Mouse (Mus musculus) embryonic facial prominence, embryonic 15.5 days (tissue): ENCODE data around the gene Yars2. TPM values are rescaled to one million over a fixed set of nuclear protein-coding genes. Genes with fewer than 3 reads are reported as not detected.
"Not testable (repeated sequence)": the region's sequence is repeated elsewhere in the genome, so short reads cannot be mapped to it uniquely, and the experiment has no call there.

Experiments
- ATAC-seq: fragments of 200-750 bp; cut with Nextera tagmentation; 2 replicates; pipeline ENCODE4 v1.8.0; 2017; ENCODE audit warnings: low read depth, moderate TSS enrichment; ENCODE audit not compliant: insufficient number of reproducible peaks, low FRiP score, low TSS enrichment
- H3K27ac ChIP-seq: fragments of 300-500 bp; sonication (generic); replicated peaks from 2 replicates; pipeline ENCODE4 v1.5.1; 2015; ENCODE audit warnings: mild to moderate bottlenecking, inconsistent platforms
- H3K27me3 ChIP-seq: fragments of 300-500 bp; sonication (generic); 2 replicates; pipeline ENCODE4 v1.6.1; 2015; ENCODE audit warnings: inconsistent platforms
- H3K36me3 ChIP-seq: fragments of 300-500 bp; sonication (generic); 2 replicates; pipeline ENCODE4 v1.6.1; 2015; ENCODE audit warnings: mild to moderate bottlenecking, inconsistent platforms
- H3K4me1 ChIP-seq: fragments of 300-500 bp; sonication (generic); 2 replicates; pipeline ENCODE4 v1.6.1; 2015; ENCODE audit warnings: inconsistent platforms
- H3K4me2 ChIP-seq: fragments of 300-500 bp; sonication (generic); replicated peaks from 2 replicates; pipeline ENCODE4 v1.6.1; 2015; ENCODE audit warnings: mild to moderate bottlenecking, inconsistent platforms
- H3K4me3 ChIP-seq: fragments of 300-500 bp; sonication (generic); replicated peaks from 2 replicates; pipeline ENCODE4 v1.5.1; 2015; ENCODE audit warnings: mild to moderate bottlenecking, inconsistent platforms
- H3K9ac ChIP-seq: fragments of 300-500 bp; sonication (generic); 2 replicates; pipeline ENCODE4 v1.6.1; 2015; ENCODE audit warnings: inconsistent platforms
- H3K9me3 ChIP-seq: fragments of 300-500 bp; sonication (generic); replicated peaks from 2 replicates; pipeline ENCODE4 v1.6.1; 2016; ENCODE audit warnings: inconsistent platforms
- WGBS: fragments of 180-500 bp; shearing (Covaris S2); methylation state at CpG from one replicate; pipeline ENCODE4 v1.1.7; 2015; 5-methylcytosine and 5-hydroxymethylcytosine counted together
- polyA plus RNA-seq: library from polyadenylated mRNA; unstranded; fragments of >200 nt; fragmentation: Nextera tagmentation; extraction: Ambion mirVana; gene quantifications from 2 replicates; pipeline ENCODE4 v1.2.1, GENCODE M21; 2015

Yars2 gene
- polyA plus RNA-seq, 1 experiment from 2014 or later: 31.0 TPM

DNA sequence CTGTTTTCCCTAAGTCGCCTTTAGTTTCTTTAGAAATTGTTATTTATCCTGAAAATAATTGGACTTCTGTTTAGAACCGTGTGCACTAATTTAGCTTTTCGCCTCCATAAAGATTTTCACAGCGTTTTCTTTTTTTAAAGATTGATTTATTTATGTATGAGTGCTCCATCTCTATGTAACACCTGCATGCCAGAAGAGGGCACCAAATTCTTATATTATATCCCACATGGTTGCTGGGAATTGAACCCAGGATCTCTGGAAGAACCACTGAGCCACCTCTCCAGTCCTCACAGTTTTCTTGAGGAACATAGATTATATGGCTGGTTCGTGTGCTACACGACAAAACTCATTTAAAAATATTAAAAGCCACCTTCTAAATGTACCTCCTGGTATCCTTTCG is 1.1 kb downstream of the Yars2 start:
- peak overlapping the region; percentile 92 for H3K4me3 ChIP-seq
- peaks cover 21% of the 10 kb centered on the region for H3K36me3 ChIP-seq
- peaks cover 5% of the 10 kb centered on the region; the same call in 1 of the 2 replicates for H3K4me1 ChIP-seq
- no peaks in the 10 kb centered on the region for H3K27me3 ChIP-seq
- 19% methylated on average over 7 of the region's 7 CpGs for WGBS
- peak overlapping the region; percentile 82; the same call in 1 of the 2 replicates for H3K9ac ChIP-seq
- H3K27ac ChIP-seq: peak overlapping the region; percentile 96
- no peak for ATAC-seq
- no peaks in the 10 kb centered on the region for H3K9me3 ChIP-seq
- peak overlapping the region; percentile 83 for H3K4me2 ChIP-seq

DNA sequence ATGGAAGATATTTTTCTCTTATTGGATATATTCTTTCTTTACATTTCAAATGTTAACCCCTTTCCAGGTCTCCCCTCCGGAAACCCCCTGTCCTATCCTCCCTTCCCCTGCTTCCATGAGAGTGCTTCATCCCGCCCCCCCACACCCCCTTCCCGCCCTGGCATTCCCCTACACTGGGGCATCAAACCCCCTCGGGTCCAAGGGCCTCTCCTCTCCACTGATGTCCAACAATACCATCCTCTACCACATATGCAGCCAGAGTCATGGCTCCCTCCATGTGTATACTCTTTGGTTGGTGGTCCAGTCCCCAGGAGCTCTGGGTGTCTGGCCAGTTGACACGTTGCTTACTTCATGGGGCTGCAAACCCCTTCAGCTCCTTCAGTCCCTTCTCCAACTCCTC is 8.6 kb downstream of the Yars2 start:
- Histone ChIP-seq H3K27me3 (no peaks in the 10 kb centered on the region), H3K27ac (no peak overlapping the region), H3K9ac (no peak overlapping the region), H3K4me3 (no peak overlapping the region), H3K4me2 (no peak overlapping the region), H3K36me3 (peaks cover 55% of the 10 kb centered on the region), H3K9me3 (no peaks in the 10 kb centered on the region), H3K4me1 (no peaks in the 10 kb centered on the region)
- 85% methylated on average over 5 of the region's 5 CpGs for whole genome bisulfite sequencing
- ATAC-seq: no peak

DNA sequence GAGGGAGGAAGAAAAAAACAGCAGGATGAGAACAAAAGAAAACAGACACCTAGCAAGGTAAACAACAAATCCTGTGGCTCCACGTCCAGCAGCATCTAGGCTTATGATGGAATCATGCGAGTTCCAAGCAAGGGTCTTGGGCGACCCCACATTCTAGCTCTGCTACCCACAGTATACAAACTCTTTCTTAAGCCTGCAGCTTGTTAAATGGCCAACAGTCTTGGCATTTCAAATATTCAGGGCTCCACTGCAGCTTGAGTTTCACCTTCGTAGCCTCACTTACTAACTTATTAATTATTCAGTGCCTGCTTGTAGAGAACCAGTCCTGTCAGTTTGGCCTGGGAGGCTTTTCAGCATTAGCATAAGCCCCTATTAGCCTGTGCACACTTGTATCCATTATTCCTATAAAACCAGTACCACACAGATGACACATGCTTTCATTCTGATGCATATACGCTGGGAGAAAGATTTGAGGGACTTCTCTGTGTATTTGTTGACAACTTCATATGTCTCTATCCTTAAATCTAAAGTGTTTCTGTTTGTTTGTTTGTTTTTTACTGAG is 23.1 kb downstream of the Yars2 start:
- 79% methylated on average over 5 of the region's 5 CpGs for WGBS
- no peak for ATAC-seq
- Histone ChIP-seq H3K36me3 (peaks cover 37% of the 10 kb centered on the region), H3K27me3 (no peaks in the 10 kb centered on the region), H3K9ac (no peak overlapping the region), H3K9me3 (no peaks in the 10 kb centered on the region), H3K4me3 (no peak overlapping the region), H3K27ac (no peak overlapping the region), H3K4me1 (no peaks in the 10 kb centered on the region), H3K4me2 (no peak overlapping the region)

DNA sequence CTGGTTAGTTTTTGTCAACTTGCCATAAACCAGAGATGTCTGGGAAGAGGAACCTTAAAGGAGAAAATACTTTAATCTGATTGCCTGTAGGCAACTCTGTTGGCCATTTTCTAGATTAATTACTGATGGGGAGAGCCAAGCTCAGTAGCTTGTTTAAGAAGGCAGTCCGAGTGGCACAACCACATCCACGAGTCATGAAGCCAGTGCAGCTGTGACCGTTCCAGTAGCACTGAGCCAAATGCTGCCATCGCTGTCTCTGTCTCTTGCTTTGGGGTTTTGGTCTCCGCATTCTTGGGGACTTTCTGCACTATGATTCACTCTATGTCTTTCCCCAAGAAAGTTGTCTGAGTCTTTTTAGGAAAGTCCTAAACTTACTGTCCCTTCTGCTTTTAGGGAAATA is 43.7 kb downstream of the Yars2 start:
- peaks cover 9% of the 10 kb centered on the region for H3K36me3 ChIP-seq
- H3K9me3 ChIP-seq: no peaks in the 10 kb centered on the region
- no peak overlapping the region for H3K4me2 ChIP-seq
- 80% methylated on average over 5 of the region's 5 CpGs for WGBS
- no peaks in the 10 kb centered on the region for H3K4me1 ChIP-seq
- no peak for ATAC-seq
- H3K27me3 ChIP-seq: no peaks in the 10 kb centered on the region
- H3K9ac ChIP-seq: no peak overlapping the region
- H3K4me3 ChIP-seq: no peak overlapping the region
- H3K27ac ChIP-seq: no peak overlapping the region

DNA sequence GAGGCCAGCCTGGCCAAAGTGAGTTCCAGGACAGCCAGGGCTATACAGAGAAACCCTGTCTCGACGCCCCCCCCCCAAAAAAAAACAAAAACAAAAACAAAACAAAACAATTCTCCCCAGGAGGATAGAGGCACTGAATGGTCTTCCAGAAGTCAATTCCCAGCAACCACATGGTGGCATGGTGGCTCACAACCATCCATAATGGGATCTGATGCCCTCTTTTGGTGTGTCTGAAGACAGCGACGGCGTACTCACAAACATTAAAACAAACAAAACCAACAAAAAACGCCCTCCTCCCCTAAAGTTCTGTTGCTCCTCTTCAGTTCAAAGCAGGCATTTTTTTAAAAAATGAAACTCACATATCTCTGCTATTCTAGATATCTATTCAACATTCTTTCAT is 55.1 kb downstream of the Yars2 start:
- no peak for ATAC-seq

DNA sequence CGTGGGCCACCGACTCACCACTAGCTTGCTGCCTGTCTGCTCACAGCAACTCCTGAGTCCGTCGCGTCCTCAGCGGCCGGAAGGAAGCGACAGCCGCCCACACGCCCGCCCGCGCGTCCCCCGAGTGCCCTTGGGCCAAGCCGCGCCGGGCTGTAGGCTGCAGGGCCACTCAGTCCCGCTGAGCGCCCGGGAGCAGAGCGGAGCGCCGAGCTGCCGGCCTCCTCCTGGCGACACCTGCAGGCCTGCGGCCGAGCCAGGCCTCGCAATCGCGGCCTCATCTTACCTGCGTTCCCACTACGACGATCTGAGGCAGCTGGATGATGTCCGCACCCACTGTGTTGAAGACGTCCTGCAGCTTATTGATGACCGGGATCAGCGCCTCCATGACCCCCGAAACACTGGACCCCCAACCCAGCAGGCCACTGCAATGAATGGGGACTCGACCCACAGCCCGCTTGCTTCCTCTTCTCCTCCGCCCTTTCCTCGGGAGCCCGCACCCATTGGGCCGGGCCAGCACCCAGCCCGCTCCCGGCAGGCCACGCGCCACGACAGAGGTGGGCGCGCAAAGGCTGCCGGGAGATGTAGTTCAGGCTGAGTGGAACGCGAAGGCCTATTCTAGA is 55.8 kb downstream of the Yars2 start, which contains the start of gene Dnm1l:
Gene Dnm1l, minus strand, starts transcription at position 479 of the 620 bp plus-strand sequence.
- Histone ChIP-seq H3K27ac (peak within 1 kb of the TSS; percentile 86), H3K4me2 (peak within 1 kb of the TSS; percentile 56), H3K4me1 (peaks cover 7% of the 10 kb centered on the region), H3K9ac (peak within 1 kb of the TSS; percentile 94), H3K4me3 (peak within 1 kb of the TSS; percentile 84), H3K9me3 (no peaks in the 10 kb centered on the region), H3K36me3 (no peaks in the 10 kb centered on the region), H3K27me3 (no peaks in the 10 kb centered on the region)
- ATAC-seq: peak; percentile 99
- under 1% methylated on average over 55 of the region's 55 CpGs for WGBS

More for the DNA sequence above, 55.1 kb downstream of the Yars2 start:
- Histone ChIP-seq H3K4me3 (peak overlapping the region; percentile 84), H3K9ac (peak overlapping the region; percentile 94), H3K4me1 (peaks cover 7% of the 10 kb centered on the region), H3K9me3 (no peaks in the 10 kb centered on the region), H3K27ac (peak overlapping the region; percentile 86), H3K4me2 (peak overlapping the region; percentile 56), H3K27me3 (no peaks in the 10 kb centered on the region), H3K36me3 (no peaks in the 10 kb centered on the region)
- 4% methylated on average over 6 of the region's 6 CpGs for WGBS

DNA sequence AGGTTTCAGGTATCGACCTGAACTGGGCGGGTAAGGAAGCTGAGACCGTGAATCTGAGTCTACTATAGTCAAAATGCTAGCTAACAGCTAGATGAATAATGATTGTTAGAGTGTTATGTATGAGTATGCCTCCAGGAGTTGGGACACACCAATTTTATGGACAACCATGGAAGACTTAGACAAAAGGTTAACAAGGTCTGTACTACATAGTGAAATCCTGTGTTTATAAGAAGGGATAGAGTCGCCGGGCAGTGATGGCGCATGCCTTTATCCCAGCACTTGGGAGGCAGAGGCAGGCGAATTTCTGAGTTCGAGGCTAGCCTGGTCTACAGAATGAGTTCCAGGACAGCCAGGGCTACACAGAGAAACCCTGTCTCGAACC is 56.3 kb downstream of the Yars2 start:
- WGBS: 53% methylated on average over 9 of the region's 9 CpGs
- Histone ChIP-seq H3K4me2 (peak overlapping the region; percentile 56), H3K4me3 (peak overlapping the region; percentile 84)
- not testable (repeated sequence) for H3K4me1 ChIP-seq, H3K27ac ChIP-seq, H3K36me3 ChIP-seq, H3K9ac ChIP-seq, H3K9me3 ChIP-seq, H3K27me3 ChIP-seq
- ATAC-seq: peak; percentile 12; the same call in 1 of the 2 replicates

Other genes with a start within 250 kb of the Yars2 start
- 5.4 and 6.5 TPM in 2 replicates for gene Pkp2, start 89.6 kb upstream of the Yars2 start, polyA plus RNA-seq
- 53.5 and 56.1 TPM in 2 replicates for gene Dnm1l, start 56.0 kb downstream of the Yars2 start, polyA plus RNA-seq